Mouse (Mus musculus) thymus, adult 2 months (tissue): ENCODE results near the gene Plcl1. TPM values are rescaled to one million over a fixed set of nuclear protein-coding genes. Genes with fewer than 3 reads are reported as not detected.

Experiments used
- DNase-seq: peaks from one replicate; pipeline ENCODE4 v3.0.0; 2021
- H3K27ac ChIP-seq: fragments of 200-500 bp; 2 replicates; pipeline ENCODE4 v1.5.1; 2012; ENCODE audit warnings: low read length, control low read depth; ENCODE audit not compliant: control insufficient read depth, insufficient read depth
- H3K27me3 ChIP-seq: fragments of 200-500 bp; 2 replicates; pipeline ENCODE4 v1.6.1; 2012; ENCODE audit warnings: mild to moderate bottlenecking, low read length, moderate library complexity, mixed read lengths; ENCODE audit not compliant: control insufficient read depth, insufficient read depth
- H3K36me3 ChIP-seq: fragments of 200-500 bp; 2 replicates; pipeline ENCODE4 v1.6.1; 2012; ENCODE audit warnings: mild to moderate bottlenecking, low read length, moderate library complexity; ENCODE audit not compliant: control insufficient read depth, insufficient read depth
- H3K4me1 ChIP-seq: fragments of 200-500 bp; replicated peaks from 2 replicates; pipeline ENCODE4 v1.6.1; 2012; ENCODE audit warnings: low read length; ENCODE audit not compliant: control insufficient read depth, insufficient read depth
- H3K4me3 ChIP-seq: fragments of 200-500 bp; 2 replicates; pipeline ENCODE4 v1.5.1; 2012; ENCODE audit warnings: mild to moderate bottlenecking, low read length, control low read depth, moderate library complexity; ENCODE audit not compliant: control insufficient read depth, insufficient read depth
- CTCF ChIP-seq: fragments of 200-500 bp; IDR thresholded peaks from 2 replicates; pipeline ENCODE4 v1.5.1; 2012; ENCODE audit warnings: mild to moderate bottlenecking, control low read depth, low read length, moderate library complexity, borderline replicate concordance; ENCODE audit not compliant: control insufficient read depth, poor library complexity, insufficient read depth; ENCODE audit errors: extremely low read depth
- POLR2A ChIP-seq: fragments of 200-500 bp; IDR thresholded peaks from 2 replicates; pipeline ENCODE4 v1.6.1; 2012; ENCODE audit warnings: mild to moderate bottlenecking, low read length, control low read depth, moderate library complexity; ENCODE audit not compliant: control insufficient read depth, poor library complexity, insufficient read depth; ENCODE audit errors: extremely low read depth
- WGBS: fragments of 180-500 bp; shearing (Covaris S2); methylation state at CpG from one replicate; pipeline ENCODE4 v1.1.7; 2018; 5-methylcytosine and 5-hydroxymethylcytosine counted together
- polyA plus RNA-seq: library from polyadenylated mRNA; depleted of rRNA; stranded (reverse); fragments of >200 nt; gene quantifications from 2 replicates; pipeline ENCODE4 v1.2.3, GENCODE M21; 2012

Plcl1 gene
- polyA plus RNA-seq, 1 experiment, result 2.7 TPM

DNA sequence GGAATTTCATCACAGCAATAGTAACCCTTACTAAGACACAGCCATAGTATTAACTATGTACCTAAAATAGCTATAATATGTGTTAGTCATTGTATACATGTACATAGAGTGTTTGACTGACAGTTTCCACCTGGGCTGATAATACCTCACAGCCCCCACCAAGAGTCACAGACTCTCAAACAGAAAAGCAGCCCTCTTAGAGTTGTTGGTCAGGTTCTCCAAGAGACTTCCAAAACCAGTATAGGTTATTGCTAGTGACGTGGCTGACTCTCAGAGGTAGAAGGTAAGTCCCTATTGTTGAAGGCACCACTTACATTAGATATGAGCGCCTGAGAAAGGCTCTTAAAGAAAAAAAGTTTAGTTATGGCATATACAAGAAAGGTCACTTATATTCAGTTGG lies 120.0 kb downstream of the Plcl1 start:
- TF ChIP-seq POLR2A, result no peak
- no peak for TF ChIP-seq CTCF
- H3K27ac ChIP-seq, result no peak overlapping the region
- peaks cover 8% of the 10 kb centered on the region for H3K4me1 ChIP-seq
- no peaks in the 10 kb centered on the region for H3K36me3 ChIP-seq
- no peak overlapping the region for H3K4me3 ChIP-seq
- H3K27me3 ChIP-seq, result no peaks in the 10 kb centered on the region
- 96% methylated on average over 2 of the region's 2 CpGs for WGBS
- DNase-seq, result no peak

DNA sequence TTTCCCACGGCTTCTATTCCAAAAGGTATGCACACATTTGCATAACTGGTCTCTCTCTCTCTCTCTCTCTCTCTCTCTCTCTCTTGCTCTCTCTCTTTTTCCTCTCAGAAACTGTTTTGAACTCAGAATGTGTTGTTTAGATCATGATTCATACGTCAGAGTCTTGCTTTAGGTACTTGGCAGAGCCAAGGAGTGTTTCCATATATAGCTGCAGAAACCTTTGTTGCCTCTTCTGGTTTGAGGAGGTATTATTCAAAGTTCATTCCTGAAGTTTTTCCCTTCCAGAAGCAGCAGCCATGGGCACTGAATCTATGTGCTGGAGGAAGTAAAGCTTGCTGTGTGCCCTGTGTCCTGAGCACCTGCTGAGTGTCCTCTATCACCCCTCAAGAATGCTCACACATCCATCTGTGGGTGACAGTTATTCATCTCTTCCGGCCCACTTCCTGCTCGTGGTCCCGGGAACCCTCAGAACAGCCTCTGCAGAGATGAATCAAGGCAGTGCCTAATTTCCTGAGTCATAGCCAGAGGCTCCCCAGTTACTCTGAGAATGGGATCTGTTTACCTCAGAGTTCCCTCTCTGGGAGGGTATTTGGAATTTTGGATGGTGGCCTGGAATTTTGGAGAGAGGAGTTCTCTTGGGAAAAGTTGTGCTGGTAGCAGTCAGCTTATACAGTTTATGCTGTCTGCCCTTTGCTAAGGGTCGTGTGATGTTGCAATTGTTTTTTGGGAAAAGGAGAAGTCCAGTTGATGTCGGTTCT lies 123.0 kb downstream of the Plcl1 start:
- no peaks in the 10 kb centered on the region for H3K27me3 ChIP-seq
- H3K4me1 ChIP-seq, result peaks cover 8% of the 10 kb centered on the region
- DNase-seq, result peak; percentile 48
- H3K27ac ChIP-seq, result peak overlapping the region; percentile 19; the same call in 1 of the 2 replicates
- H3K4me3 ChIP-seq, result no peak overlapping the region
- TF ChIP-seq POLR2A (no peak), CTCF (no peak)
- H3K36me3 ChIP-seq, result no peaks in the 10 kb centered on the region
- 7% methylated on average over 7 of the region's 7 CpGs for WGBS

DNA sequence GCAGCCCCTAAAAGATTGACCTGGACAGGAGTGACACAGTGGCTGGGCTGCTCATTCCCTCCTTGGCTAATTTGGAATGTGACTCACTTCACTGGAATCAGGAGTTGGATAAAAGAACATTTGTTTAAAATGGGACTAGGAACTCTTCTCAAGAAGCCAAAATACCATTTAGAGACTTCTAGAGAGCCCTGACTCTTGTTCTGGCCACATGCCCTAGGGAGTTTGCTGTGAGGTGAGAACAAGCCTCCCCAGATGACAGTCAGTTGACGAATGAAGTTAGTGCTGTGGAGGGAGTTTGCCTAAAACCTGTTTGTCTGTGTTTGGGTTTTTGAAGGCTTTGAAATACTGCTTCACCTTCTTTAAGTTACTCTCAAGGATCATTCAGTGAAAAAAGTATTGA lies 128.1 kb downstream of the Plcl1 start:
- WGBS, result 94% methylated on average over 1 of the region's 1 CpGs
- Histone ChIP-seq H3K27me3 (no peaks in the 10 kb centered on the region), H3K4me3 (no peak overlapping the region), H3K36me3 (no peaks in the 10 kb centered on the region), H3K4me1 (peaks cover 5% of the 10 kb centered on the region), H3K27ac (no peak overlapping the region)
- DNase-seq, result no peak
- TF ChIP-seq CTCF (no peak), POLR2A (no peak)

DNA sequence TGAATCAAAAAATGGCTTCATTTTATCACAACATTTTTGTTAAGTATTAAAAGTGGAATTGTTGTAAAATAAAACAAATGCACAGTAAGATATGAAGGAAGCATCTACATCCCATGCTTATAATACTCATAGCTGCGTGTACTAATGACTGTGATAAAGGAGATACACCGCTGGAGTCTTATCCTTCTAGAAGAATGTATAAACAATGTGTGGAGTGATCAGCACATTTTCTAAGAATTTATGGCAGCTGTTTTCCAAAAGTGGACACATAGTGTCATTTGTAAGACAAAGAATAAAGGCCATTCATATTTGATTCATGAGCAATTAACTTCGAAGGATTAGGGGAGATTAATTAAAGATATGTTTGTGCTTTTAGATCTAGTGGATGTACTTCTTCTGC lies 148.7 kb downstream of the Plcl1 start:
- no peaks in the 10 kb centered on the region for H3K36me3 ChIP-seq
- H3K27me3 ChIP-seq, result no peaks in the 10 kb centered on the region
- H3K27ac ChIP-seq, result no peak overlapping the region
- WGBS, result 97% methylated on average over 3 of the region's 3 CpGs
- DNase-seq, result no peak
- no peak overlapping the region for H3K4me3 ChIP-seq
- TF ChIP-seq POLR2A (no peak), CTCF (no peak)
- no peaks in the 10 kb centered on the region for H3K4me1 ChIP-seq

DNA sequence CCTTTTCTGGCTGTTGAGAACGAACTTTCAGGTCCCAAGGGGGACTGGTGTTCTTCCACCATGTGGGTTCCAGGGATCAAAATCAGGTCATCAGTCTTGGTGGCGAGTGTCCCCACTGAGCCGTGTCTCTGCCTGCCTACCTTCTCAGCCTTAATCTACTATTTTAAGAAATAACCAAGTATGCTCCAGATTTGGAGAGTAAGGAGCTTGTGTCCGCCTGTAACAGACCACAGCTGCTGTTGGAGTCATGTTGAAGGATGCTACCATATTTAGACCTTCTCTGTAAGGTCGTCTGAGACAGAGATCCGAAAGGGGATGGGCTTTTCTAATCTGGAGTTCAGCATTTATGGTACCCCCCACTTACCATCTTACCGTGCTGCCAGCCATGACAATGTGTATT lies 152.2 kb downstream of the Plcl1 start:
- no peak for DNase-seq
- H3K4me1 ChIP-seq, result no peaks in the 10 kb centered on the region
- no peaks in the 10 kb centered on the region for H3K36me3 ChIP-seq
- H3K27me3 ChIP-seq, result no peaks in the 10 kb centered on the region
- no peak for TF ChIP-seq CTCF
- TF ChIP-seq POLR2A, result no peak
- WGBS, result 93% methylated on average over 7 of the region's 7 CpGs
- H3K27ac ChIP-seq, result no peak overlapping the region
- no peak overlapping the region for H3K4me3 ChIP-seq

DNA sequence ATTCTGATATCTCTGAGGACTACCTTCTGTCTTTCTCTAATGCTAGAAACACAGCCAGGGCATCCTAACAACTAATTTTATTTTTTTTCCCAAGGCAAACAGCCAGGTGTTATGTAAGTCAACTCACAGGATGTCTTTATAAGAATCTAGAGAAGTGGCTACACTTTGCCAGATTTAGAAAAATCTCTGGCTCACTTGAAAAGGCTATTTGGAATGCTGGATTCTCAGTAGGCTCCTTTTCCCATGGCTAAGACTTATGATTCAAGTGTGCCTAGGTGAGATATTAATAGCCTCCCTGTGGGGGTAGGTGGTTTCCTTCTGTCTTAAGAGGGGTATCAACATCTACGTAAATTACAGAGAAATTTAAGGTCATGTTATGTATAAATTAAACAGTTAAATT lies 152.7 kb downstream of the Plcl1 start:
- WGBS, result 93% methylated on average over 1 of the region's 1 CpGs
- no peak overlapping the region for H3K27ac ChIP-seq
- no peak overlapping the region for H3K4me3 ChIP-seq
- TF ChIP-seq CTCF (no peak), POLR2A (no peak)
- no peaks in the 10 kb centered on the region for H3K27me3 ChIP-seq
- H3K4me1 ChIP-seq, result no peaks in the 10 kb centered on the region
- no peaks in the 10 kb centered on the region for H3K36me3 ChIP-seq
- DNase-seq, result no peak

DNA sequence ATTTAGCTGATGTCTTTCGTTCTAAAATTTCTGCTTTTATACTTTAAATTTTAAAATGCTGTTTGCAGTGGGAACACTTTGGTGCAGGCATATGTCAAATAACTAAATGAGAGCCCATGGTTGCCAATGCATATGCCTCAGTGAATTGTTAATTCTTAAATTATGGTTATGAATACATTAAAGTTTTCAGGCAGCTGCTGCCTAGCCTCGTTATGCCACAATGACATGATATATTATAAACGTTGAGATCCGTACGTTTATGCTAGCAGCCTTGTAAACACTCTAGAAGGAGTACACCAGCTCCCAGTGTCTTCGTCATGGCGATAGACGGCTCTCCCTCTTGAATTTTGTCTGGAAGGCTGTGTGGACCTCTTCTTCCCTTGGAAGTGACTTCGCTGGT lies 154.3 kb downstream of the Plcl1 start:
- WGBS, result 95% methylated on average over 9 of the region's 9 CpGs
- H3K4me3 ChIP-seq, result no peak overlapping the region

More for the DNA sequence above, 154.3 kb downstream of the Plcl1 start:
- no peak for DNase-seq
- no peak for TF ChIP-seq POLR2A
- TF ChIP-seq CTCF, result no peak
- Histone ChIP-seq H3K27ac (no peak overlapping the region), H3K4me1 (no peaks in the 10 kb centered on the region), H3K27me3 (no peaks in the 10 kb centered on the region), H3K36me3 (no peaks in the 10 kb centered on the region)
